Mouse (Mus musculus) monocyte, adult 59 days (primary cell): ENCODE results near the gene Morn3. TPM values are rescaled to one million over a fixed set of nuclear protein-coding genes. Genes with fewer than 3 reads are reported as not detected.

Experiments
- total RNA-seq, 2 experiments: library from RNA; stranded (reverse); gene quantifications; one replicate each; pipeline ENCODE4 v1.2.4; 2023

Morn3 gene
- total RNA-seq: not detected

DNA sequence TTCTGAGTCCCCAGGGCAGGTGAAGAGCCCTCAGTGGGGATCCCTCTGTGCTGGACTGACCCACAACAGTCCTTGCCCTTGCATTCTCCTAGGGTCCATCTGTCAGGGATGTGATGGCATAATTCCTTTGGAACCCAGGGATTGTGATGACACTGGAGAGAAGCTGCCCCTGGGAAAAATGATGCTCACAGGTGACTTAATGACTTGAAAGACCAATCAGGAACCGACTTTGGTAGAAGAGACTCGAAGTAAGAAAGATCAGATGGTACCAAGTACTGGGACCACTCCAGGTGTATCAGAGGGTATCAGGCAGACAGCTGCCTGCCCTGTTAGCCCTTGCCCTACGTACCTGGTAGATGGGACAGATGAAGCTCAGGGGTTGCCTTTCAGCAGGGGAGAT lies at the start of gene Morn3:
Gene Morn3 (minus strand): TSS at position 101 of the 400 bp plus-strand sequence.

DNA sequence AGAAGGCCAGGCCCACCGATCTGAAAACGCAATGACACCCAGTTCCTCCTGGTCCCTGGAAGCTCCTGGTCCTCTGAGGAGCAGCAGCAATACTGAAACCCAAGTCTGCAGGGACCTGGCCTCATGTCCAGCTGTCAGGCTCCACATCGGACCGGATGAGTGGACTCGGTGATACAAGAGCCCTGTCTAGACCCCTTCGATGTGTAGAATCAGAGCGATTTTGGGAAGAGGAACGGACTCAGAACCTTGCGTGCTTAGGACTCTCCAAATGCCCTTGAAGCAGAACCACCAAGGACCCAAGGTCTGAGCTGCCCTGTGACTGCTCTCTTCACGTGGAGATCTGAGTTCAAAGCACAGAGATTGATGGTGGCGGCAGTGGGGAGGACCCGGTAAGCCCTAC lies 21.3 kb upstream of the Morn3 start, which contains the start of gene Tmem120b:
Gene Tmem120b (plus strand): TSS at position 301 of the 400 bp plus-strand sequence.

DNA sequence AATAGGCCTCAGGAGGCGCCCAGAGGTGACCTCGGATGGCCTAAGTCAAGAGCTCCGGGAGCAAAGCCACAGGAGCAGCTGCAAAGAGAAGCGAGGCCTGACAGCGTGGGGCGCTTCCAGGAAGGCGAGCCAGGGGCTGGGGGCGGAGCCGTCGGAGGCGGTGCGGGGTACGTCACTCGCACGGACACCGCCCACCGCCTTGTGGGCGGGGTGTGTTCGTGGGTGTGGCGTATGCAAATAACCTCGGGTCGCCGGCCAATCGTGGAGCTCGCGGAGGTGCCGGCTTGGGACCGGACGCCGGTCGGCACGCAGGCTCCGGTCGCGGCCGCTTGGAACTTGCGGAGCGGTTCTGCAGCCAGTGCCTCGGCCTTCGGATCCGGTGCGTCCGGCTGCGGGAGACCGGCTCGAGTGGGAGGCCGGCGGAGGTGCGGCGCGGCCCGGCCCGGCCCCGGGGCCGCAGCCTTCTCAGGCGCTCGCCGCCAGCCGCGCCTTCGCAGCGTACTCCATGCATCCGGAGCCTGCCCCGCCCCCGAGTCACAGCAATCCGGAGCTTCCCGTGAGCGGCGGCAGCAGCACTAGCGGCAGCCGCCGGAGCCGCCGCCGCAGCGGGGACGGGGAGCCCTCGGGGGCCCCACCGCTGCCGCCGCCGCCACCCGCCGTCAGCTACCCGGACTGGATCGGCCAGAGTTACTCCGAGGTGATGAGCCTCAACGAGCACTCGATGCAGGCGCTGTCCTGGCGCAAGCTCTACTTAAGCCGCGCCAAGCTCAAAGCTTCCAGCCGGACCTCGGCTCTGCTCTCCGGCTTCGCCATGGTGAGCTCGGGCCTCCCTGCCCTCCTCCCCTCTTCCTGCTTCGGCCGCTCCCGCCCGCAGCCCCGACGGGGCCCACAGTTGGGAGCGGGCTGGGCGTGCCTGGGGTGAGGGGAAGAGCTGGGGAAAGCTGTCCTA lies 31.8 kb downstream of the Morn3 start, which contains the start of gene Orai1:
Gene Orai1 (plus strand): TSS at position 322 of the 949 bp plus-strand sequence.

GRCm38 (mm10) chr5:122989551-122990330 lies 57.1 kb downstream of the Morn3 start, which contains the start of gene Kdm2b:
Gene Kdm2b, minus strand, starts transcription at chr5:122989823.

Other genes with a start within 250 kb of the Morn3 start
- gene Anapc5, start 225.7 kb downstream of the Morn3 start, total RNA-seq: 100 to 1,000 TPM in 1 of 2 experiments, 10 to 100 TPM in 1; 95.1 to 112 TPM
- 10 to 100 TPM; 22.0 to 28.7 TPM for gene Rnf34, start 197.0 kb downstream of the Morn3 start, total RNA-seq
- 10 to 100 TPM; 37.1 to 40.2 TPM for gene Kdm2b, start 57.2 kb downstream of the Morn3 start, total RNA-seq
- 10 to 100 TPM; 54.3 to 63.3 TPM for gene Orai1, start 31.9 kb downstream of the Morn3 start, total RNA-seq
- gene Tmem120b, start 21.4 kb upstream of the Morn3 start, total RNA-seq: 1 to 10 TPM; 3.9 to 4.1 TPM
- gene Rhof, start 85.7 kb upstream of the Morn3 start, total RNA-seq: 10 to 100 TPM; 11.9 to 16.5 TPM
- gene Setd1b, start 95.2 kb upstream of the Morn3 start, total RNA-seq: 10 to 100 TPM; 67.5 to 74.0 TPM
- gene Psmd9, start 122.4 kb upstream of the Morn3 start, total RNA-seq: 10 to 100 TPM; 16.8 to 20.4 TPM
- gene Hpd, start 135.7 kb upstream of the Morn3 start, total RNA-seq: not detected
- gene Wdr66, start 205.1 kb upstream of the Morn3 start, total RNA-seq: under 1 TPM in 1 of 2 experiments, not detected in 1; 0.39 TPM